Mouse (Mus musculus) heart, postnatal 14 days (tissue): ENCODE data around the gene Elp4. TPM values are rescaled to one million over a fixed set of nuclear protein-coding genes. Genes with fewer than 3 reads are reported as not detected.
A peak's percentile ranks its signal among the peaks of the same experiment; 100 is the strongest.

Source experiments
- DNase-seq, 2 experiments: peaks; one replicate each; pipeline ENCODE4 v3.0.0; 2021 to 2022
- intact Hi-C: fragments of 180-260 bp; cut with DNase I; formaldehyde crosslinking; loops from one replicate; pipeline ENCODE4 v1.15.1; 2025
- total RNA-seq, 2 experiments: library from RNA; stranded (reverse); gene quantifications; 2 replicates each; pipeline ENCODE4 v1.2.3; 2021

Elp4 gene
- total RNA-seq, 2 experiments from 2014 or later, result 12.3 to 12.4 TPM

DNA sequence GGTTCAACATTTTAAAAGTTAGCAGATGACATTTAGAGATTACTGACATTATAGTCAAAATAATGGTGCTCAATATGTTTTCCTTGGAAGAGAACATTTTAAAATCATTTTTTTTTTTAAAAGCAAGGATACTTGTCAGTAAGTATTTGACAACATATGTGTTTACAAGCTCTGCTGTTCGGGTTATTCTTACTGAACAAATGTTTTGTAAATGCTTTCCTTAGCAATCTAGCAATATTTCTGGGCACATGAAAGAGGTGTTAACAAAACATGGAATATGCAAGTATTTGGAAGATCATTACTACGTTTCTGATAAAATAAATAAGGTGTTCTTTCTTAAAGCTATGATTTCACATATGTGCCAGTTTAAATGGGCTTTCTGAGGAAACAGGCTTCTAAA is 94.1 kb downstream of the Elp4 start:
- intact Hi-C loops, result no loop called here
- DNase-seq, result no peak

GRCm38 (mm10) chr2:105806571-105806970 is 97.8 kb downstream of the Elp4 start:
- intact Hi-C loops, result no loop called here
- no peak for DNase-seq

GRCm38 (mm10) chr2:105806047-105806446 is 98.3 kb downstream of the Elp4 start:
- intact Hi-C loops, result no loop called here
- DNase-seq, result no peak

DNA sequence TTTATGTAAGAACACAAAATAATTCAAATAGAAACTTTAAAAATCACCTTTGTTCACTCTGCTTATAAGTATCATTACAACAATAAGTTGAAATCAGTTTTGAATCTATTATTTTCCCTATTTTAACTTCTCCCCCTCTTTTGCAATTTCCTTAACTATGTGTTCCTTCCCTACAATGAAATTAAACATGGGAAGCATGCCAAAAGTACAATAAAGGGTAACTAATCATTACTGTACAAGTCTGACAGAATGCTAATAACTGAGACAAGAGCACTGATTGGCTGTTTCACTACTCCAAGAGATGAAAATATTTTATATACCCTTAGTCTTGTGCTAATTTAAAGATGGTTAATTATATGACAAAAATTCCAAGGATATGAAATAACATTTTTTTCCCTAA is 99.2 kb downstream of the Elp4 start:
- intact Hi-C loops, result no loop called here
- DNase-seq, result no peak

GRCm38 (mm10) chr2:105804506-105804905 is 99.9 kb downstream of the Elp4 start:
- intact Hi-C loops, result no loop called here
- no peak for DNase-seq

DNA sequence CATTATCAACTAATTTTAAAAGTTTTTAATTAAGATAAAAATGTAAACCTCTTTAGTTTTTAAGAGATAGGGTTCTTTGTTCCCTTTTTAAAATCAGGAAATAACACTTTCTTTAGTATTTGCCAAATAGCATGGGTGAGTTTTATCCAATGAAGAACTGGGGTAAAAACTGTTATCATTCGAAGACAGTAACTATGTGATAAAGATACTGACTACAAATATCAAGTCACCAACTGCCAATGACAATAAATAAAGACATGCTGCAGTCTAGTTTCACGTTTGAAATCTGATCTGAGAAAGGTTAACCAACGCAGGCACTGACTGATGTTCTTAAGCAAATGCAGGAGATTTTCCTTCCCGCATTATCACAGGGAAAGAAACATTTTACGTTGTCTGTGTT is 100.9 kb downstream of the Elp4 start:
- intact Hi-C loops, result no loop called here

DNA sequence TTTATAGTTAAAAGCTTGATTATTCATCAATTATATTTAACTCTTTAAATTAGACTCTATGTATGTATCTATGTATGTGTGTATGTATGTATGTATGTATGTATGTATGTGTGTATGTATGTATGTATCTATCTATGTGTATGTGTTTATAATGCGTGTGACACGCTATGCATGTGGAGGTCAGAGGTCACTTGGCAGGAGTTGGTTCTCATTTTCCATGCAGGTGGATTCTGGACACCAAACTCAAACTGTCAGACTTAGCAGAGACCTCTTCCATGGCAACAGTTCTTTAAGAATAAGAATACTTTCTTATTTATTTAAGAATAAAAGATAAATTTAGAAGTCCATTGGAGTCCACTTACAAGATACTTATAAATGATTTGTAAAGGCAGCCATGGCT is 101.5 kb downstream of the Elp4 start:
- no peak for DNase-seq
- intact Hi-C loops, result no loop called here

More for the DNA sequence above, 100.9 kb downstream of the Elp4 start:
- DNase-seq, result no peak

DNA sequence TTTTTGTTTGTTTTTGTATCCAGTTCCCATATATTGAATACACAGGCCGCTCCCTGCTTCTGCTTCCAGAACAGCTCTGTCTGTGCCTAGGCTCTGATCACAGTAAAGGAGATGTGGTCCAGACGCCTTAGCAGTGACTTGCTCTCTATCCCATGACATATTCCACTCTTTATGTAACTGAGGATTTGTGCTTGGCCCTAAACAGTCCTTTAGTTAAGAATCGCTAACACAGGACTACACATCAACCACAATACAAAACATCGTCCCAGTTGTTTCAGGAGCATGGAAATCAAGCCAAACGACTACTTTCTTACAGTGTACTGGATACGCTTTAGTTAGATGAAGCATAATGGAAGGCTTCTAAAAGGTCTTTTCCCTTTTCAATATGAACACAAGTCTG is 102.8 kb downstream of the Elp4 start:
- DNase-seq, result no peak
- intact Hi-C loops, result no loop called here

GRCm38 (mm10) chr2:105800694-105801093 is 103.7 kb downstream of the Elp4 start:
- DNase-seq, result peak in 1 of 2 experiments; percentile 1
- intact Hi-C loops, result no loop called here

DNA sequence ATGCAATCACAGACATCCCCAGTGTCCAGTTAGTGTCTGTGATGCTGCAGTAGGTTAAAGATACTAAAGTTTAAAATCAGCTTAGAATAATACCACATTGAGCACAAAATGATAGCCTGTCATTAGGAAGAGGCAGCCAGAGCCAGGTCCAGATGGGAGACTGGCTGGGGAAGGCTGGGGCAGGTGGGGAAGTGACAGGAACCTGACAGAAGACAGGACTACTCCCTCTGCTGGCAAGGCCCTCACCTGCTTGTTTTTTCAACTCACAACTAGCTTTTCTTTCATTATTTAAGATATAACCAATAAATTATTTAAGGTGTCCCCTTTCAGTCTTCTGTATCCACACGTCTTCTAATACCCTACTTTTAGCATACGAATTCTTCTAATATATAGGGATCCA is 104.5 kb downstream of the Elp4 start:
- intact Hi-C loops, result no loop called here
- DNase-seq, result no peak

DNA sequence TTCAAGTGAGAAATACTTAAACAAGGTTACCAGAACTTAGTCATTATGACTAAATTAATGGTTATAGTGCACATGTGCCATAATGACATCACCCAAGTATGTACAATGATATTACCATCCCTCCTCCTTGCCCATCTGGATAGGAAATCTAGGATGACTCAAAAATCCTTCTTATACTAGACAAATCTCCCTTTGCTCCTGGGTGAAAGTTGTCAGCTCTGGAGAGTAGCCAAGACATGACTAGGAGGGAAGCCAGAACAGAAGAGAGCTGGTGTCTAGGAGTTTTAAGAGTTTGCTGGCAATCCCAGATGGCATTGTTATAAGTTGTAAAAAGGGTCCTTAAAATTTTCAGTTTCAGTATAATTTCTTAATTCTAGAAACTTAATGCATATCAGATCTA is 106.5 kb downstream of the Elp4 start:
- DNase-seq, result peak; percentile 4 to 44
- intact Hi-C loops, result no loop called here

GRCm38 (mm10) chr2:105796101-105796500 is 108.3 kb downstream of the Elp4 start:
- intact Hi-C loops, result no loop called here

GRCm38 (mm10) chr2:105792339-105793120 is 111.8 kb downstream of the Elp4 start:
- intact Hi-C loops, result no loop called here
- DNase-seq, result no peak

More at GRCm38 (mm10) chr2:105796101-105796500, 108.3 kb downstream of the Elp4 start:
- peak in 1 of 2 experiments; percentile 5 for DNase-seq

- no peak for DNase-seq
- intact Hi-C loops, result no loop called here
Measured at GRCm38 (mm10) chr2:105789936-105790335, 114.4 kb downstream of the Elp4 start.

DNA sequence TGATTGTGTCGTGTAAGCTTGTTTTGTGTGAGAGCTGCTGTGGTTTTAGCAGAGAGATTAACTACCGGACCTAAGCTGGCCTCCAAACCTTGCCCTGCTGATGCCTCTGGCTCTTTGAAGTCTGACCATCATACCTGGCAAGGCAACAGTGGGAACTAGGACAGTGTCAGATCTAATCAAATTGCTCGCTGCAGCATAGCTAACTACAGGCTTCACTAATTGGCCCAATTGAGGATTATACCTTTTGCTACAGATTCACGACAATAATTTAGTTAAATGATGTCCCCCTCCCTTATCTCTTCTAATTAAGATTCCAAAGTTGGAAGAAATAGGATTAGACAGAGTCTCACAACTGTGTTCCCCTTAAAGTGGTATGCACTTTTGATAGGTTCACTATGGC is 116.6 kb downstream of the Elp4 start:
- DNase-seq, result no peak
- intact Hi-C loops, result no loop called here

GRCm38 (mm10) chr2:105786986-105787385 is 117.4 kb downstream of the Elp4 start:
- intact Hi-C loops, result no loop called here
- DNase-seq, result no peak

DNA sequence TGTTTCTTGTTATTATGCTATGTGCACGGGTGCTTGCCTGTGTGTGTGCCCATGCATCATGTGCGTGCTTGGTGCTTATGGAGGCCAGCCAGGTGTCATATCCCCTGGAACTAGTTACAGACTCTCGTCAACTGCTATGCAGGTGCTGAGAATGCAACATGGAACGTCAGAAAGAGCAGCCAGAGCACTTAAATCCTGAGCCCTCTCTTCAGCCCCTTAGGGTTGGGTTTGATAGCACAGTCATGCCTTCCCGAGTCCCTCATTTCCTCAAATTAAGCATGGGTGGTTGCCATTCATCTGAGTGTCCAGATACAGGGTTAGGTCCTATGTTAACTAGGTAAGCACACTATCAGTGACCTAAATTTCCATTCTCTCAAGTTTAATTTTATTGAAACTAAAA is 121.5 kb downstream of the Elp4 start:
- DNase-seq, result no peak
- intact Hi-C loops, result no loop called here

DNA sequence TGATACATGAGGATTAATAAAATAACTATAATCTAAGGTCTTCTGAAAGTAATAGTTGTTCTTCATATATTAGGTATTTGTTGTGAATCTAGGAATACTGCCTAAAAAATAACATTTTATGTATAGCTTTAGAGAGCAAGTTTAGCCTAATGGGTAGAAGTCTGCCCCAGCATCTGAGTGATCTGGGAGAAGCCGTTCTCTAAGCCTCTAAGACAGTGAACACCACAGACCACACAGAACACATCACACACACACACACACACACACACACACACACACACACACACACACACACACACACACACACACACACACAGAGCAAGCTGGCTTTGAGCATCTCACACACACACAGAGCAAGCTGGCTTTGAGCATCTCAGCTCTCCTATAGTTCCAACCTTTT is 123.6 kb downstream of the Elp4 start:
- no peak for DNase-seq
- intact Hi-C loops, result no loop called here

GRCm38 (mm10) chr2:105779320-105779891 is 125.0 kb downstream of the Elp4 start:
- no peak for DNase-seq
- intact Hi-C loops, result no loop called here

DNA sequence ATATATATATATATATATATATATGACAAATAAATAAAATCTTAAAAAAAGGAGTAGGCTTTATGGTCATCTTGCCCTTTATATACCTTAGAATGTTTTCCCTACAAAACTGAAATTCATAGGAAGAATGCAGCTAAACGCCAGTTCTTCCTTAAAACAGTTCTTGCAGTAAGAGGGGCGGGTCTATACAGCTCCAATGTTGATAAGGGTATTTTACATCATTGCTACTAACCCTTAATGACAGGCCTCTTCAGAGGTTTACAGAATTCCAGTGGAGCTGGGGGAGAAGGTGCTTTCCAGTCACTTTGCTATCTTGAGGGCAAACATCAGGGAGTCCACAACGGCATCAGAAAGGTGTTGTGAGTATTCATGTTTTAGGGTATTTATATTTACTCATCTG is 133.1 kb downstream of the Elp4 start:
- intact Hi-C loops, result no loop called here

GRCm38 (mm10) chr2:105769747-105770328 is 134.5 kb downstream of the Elp4 start:
- intact Hi-C loops, result no loop called here
- DNase-seq, result no peak

More for the DNA sequence above, 133.1 kb downstream of the Elp4 start:
- DNase-seq, result no peak

GRCm38 (mm10) chr2:105753512-105753911 is 150.9 kb downstream of the Elp4 start:
- intact Hi-C loops, result no loop called here
- no peak for DNase-seq
